Comparison of ENCODE assay signal across 10 mouse cellular contexts in genomic region chr7:75688144-75688543, GRCm38 (mm10).
DNase-seq lines count a peak whose midpoint lies in the region; ATAC-seq and TF ChIP-seq lines count a peak whose summit lies in the region.
"Had no signal": no experiment of that assay in that cellular context is flagged by ENCODE, and none has a peak within 500 bp of the region (broad histone marks: within the 10 kb centered on the region; RNA-seq: fewer than 3 reads in every experiment).

No protein-coding gene starts in this region.

- no peaks in the 10 kb centered on the region for H3K4me1 ChIP-seq in kidney, adult 2 months (ENCODE audit: control insufficient read depth, insufficient read depth, low read length)
- peaks cover 3% of the 10 kb centered on the region for H3K4me1 ChIP-seq in thymus, adult 2 months (replicated peaks; ENCODE audit: control insufficient read depth, insufficient read depth, low read length)

- no peak for TF ChIP-seq POLR2A in kidney, adult 2 months (IDR thresholded peaks at IDR 0.05; ENCODE audit: low read depth, low read length)
- TF ChIP-seq POLR2A in thymus, adult 2 months (IDR thresholded peaks at IDR 0.05; ENCODE audit: control insufficient read depth, extremely low read depth, insufficient read depth, low read length, poor library complexity): no peak

- no peak overlapping the region for H3K4me3 ChIP-seq in kidney, adult 2 months (ENCODE audit: insufficient read depth, low read depth, low read length)
- H3K4me3 ChIP-seq in thymus, adult 2 months (ENCODE audit: control insufficient read depth, insufficient read depth, low read length): no peak overlapping the region

- ATAC-seq in megakaryocyte progenitor cell, adult 5-6 weeks (replicated peaks; ENCODE audit: poor library complexity): 0 out of 2 replicates have a peak, but pooled peaks have one; percentile 41

- no peaks in the 10 kb centered on the region for H3K27me3 ChIP-seq in kidney, adult 2 months (replicated peaks; ENCODE audit: control insufficient read depth, insufficient read depth, low read length)
- no peaks in the 10 kb centered on the region for H3K27me3 ChIP-seq in thymus, adult 2 months (ENCODE audit: control insufficient read depth, insufficient read depth, low read length)

- WGBS in kidney, adult 2 months: 93% methylated on average over 3 of the region's 3 CpGs
- WGBS in thymus, adult 2 months: 97% methylated on average over 3 of the region's 3 CpGs

- TF ChIP-seq CTCF in kidney, adult 2 months (conservative IDR thresholded peaks at IDR 0.05; ENCODE audit: insufficient read depth, insufficient read length, low read depth, low read length): peak; percentile 26; the same call in 1 of the 2 replicates
- TF ChIP-seq CTCF in thymus, adult 2 months (IDR thresholded peaks at IDR 0.05; ENCODE audit: borderline replicate concordance, control insufficient read depth, extremely low read depth, insufficient read depth, low read length, poor library complexity): no peak

- H3K36me3 ChIP-seq in kidney, adult 2 months (ENCODE audit: control insufficient read depth, insufficient read depth, low read length): peaks cover 1% of the 10 kb centered on the region; the same call in 1 of the 2 replicates
- H3K36me3 ChIP-seq in thymus, adult 2 months (ENCODE audit: control insufficient read depth, insufficient read depth, low read length): peaks cover 23% of the 10 kb centered on the region

- DNase-seq in kidney, adult 2 months: no peak
- DNase-seq in kidney, postnatal 25 days: no peak
- peak; percentile 39 for DNase-seq in thymus, adult 2 months
- DNase-seq in thymus, adult 18-20 months: no peak
- no peak for DNase-seq in MN1 (ENCODE audit: low spot score)
- DNase-seq in embryo, embryonic 10 days (ENCODE audit: low spot score): no peak
- DNase-seq: heart, postnatal 4 days; kidney, adult 11 months; lung, postnatal 4 days had no signal

- no peak overlapping the region for H3K27ac ChIP-seq in kidney, adult 2 months (ENCODE audit: insufficient read depth, low read depth, low read length)
- no peak overlapping the region for H3K27ac ChIP-seq in thymus, adult 2 months (ENCODE audit: control insufficient read depth, insufficient read depth, low read length)
